Mouse (Mus musculus): ENCODE data around the gene 1110002E22Rik.

The 1110002E22Rik gene

GRCm38 (mm10) chr3:138110910-138111782 is 46.3 kb downstream of the 1110002E22Rik start:
- DNase-seq: peak; percentile 72

GRCm38 (mm10) chr3:138114106-138114505 is 49.3 kb downstream of the 1110002E22Rik start:
- DNase-seq: no peak

- DNase-seq: peak; percentile 96
These were observed 52.0 kb downstream of the 1110002E22Rik start for GRCm38 (mm10) chr3:138116871-138117270.

GRCm38 (mm10) chr3:138118392-138118791 is 53.5 kb downstream of the 1110002E22Rik start:
- DNase-seq: no peak

- peak; percentile 87 for DNase-seq
These were observed 54.0 kb downstream of the 1110002E22Rik start for GRCm38 (mm10) chr3:138118831-138119230.

- DNase-seq: peak; percentile 85
These were observed 54.7 kb downstream of the 1110002E22Rik start for GRCm38 (mm10) chr3:138119444-138120105.

GRCm38 (mm10) chr3:138121461-138121860 is 56.6 kb downstream of the 1110002E22Rik start:
- DNase-seq: no peak

- peak; percentile 85 for DNase-seq
These were observed 59.0 kb downstream of the 1110002E22Rik start for GRCm38 (mm10) chr3:138123842-138124241.

- no peak for DNase-seq
These were observed 64.3 kb downstream of the 1110002E22Rik start for GRCm38 (mm10) chr3:138129110-138129509.

- DNase-seq: no peak
These were observed 65.8 kb downstream of the 1110002E22Rik start for GRCm38 (mm10) chr3:138130692-138131091.
